Mouse (Mus musculus): Measurements from ENCODE around the gene Mlc1. TPM values are rescaled to one million over a fixed set of nuclear protein-coding genes. Genes with fewer than 3 reads are reported as not detected.

The Mlc1 gene
- total and polyA plus RNA-seq, 3 experiments = 0.11 TPM; not detected in 2

DNA sequence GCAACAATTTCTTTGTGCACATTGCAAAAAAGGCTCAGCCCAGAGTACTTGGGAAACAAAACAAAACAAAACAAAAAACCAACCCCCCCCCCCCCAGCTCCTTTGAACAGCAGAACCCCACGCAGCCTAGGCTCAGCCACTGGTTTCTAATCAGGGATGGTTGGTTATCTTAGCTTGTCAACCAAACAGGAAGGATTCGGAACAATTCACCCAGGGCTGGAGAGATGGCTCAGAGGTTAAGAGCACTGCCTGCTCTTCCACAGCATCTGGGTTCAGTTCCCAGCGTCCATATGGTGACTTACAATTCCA, 285 bp upstream of the Mlc1 start:
- H3K9me3 ChIP-seq (replicated peaks) = no peaks in the 10 kb centered on the region
- H3K36me3 ChIP-seq (replicated peaks) = no peaks in the 10 kb centered on the region
- no peaks in the 10 kb centered on the region for H3K4me1 ChIP-seq (ENCODE audit: insufficient read depth, low read depth, low read length)
- no peaks in the 10 kb centered on the region; the same call in 1 of the 2 replicates for H3K27me3 ChIP-seq (ENCODE audit: insufficient read depth, low read length)
- ATAC-seq (ENCODE audit: extremely low read depth, insufficient number of reproducible peaks, low FRiP score, poor library complexity, severe bottlenecking) (no peak), DNase-seq (ENCODE audit: low spot score) (no peak)
- TF ChIP-seq CTCF (IDR thresholded peaks at IDR 0.05; ENCODE audit: low read depth, low read length) (no peak), GATA2 (IDR thresholded peaks at IDR 0.05; ENCODE audit: borderline replicate concordance, low read depth, low read length) (no peak), TAL1 (conservative IDR thresholded peaks at IDR 0.05; ENCODE audit: low read depth, low read length) (no peak), POLR2AphosphoS5 (IDR thresholded peaks at IDR 0.05; ENCODE audit: insufficient replicate concordance, low read depth, low read length) (no peak), GATA1 (IDR thresholded peaks at IDR 0.05; ENCODE audit: borderline replicate concordance, low read length) (no peak)
- no peak overlapping the region for H3K4me3 ChIP-seq (ENCODE audit: low read depth, low read length)

DNA sequence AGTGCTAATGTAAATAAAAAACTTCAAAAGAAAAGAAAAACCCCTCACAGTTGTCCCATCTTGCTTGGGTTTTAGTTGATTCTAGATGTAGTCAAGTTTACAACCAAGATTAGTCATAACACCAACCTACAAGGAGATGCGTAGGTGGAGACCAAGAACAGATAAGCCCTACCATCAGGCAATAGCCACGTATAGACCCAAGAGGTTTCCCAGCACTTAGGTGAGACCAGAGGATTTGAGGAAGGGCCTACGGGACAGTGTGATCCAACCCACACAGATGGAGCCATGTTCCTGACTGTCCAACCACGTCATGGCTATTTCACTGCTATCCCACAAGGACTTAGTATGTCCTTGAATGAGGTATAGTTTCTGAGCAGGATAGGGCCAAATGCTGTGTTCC, 6.5 kb downstream of the Mlc1 start:
- Histone ChIP-seq H3K27me3 (ENCODE audit: insufficient read depth, low read length) (no peaks in the 10 kb centered on the region), H3K36me3 (replicated peaks) (no peaks in the 10 kb centered on the region), H3K9me3 (replicated peaks) (no peaks in the 10 kb centered on the region), H3K4me1 (ENCODE audit: insufficient read depth, low read depth, low read length) (no peaks in the 10 kb centered on the region), H3K4me3 (ENCODE audit: low read depth, low read length) (no peak overlapping the region)
- DNase-seq (ENCODE audit: low spot score) (no peak), ATAC-seq (ENCODE audit: extremely low read depth, insufficient number of reproducible peaks, low FRiP score, poor library complexity, severe bottlenecking) (no peak)
- TF ChIP-seq GATA1 (IDR thresholded peaks at IDR 0.05; ENCODE audit: borderline replicate concordance, low read length) (no peak), CTCF (IDR thresholded peaks at IDR 0.05; ENCODE audit: low read depth, low read length) (no peak), TAL1 (conservative IDR thresholded peaks at IDR 0.05; ENCODE audit: low read depth, low read length) (no peak), GATA2 (IDR thresholded peaks at IDR 0.05; ENCODE audit: borderline replicate concordance, low read depth, low read length) (no peak)

DNA sequence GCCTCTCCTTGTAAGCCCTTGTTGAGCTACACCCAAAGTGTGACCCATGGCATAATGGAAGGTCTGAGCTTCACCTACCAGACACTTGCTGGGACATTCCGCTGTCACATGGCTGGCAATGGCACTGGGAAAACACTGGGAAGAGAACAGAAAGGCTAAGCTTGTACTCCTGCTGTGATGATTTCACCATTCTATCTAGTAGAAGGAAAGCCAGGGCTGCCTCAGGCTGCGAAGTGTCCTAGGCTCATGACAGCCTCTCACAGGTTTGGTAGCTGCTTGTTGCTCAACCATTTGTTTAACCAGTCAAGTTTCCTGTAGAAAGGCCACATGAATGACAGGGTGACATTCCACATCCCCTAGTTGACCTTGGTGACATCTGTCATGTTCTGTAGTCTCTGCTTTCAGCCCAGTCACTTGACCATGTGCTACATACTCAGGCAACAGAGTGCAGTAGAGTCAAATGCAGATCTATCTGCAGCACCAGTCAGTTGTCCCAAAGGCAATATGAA, 14.7 kb downstream of the Mlc1 start:
- TF ChIP-seq CTCF (IDR thresholded peaks at IDR 0.05; ENCODE audit: low read depth, low read length) (no peak), POLR2AphosphoS5 (IDR thresholded peaks at IDR 0.05; ENCODE audit: insufficient replicate concordance, low read depth, low read length) (no peak), GATA1 (IDR thresholded peaks at IDR 0.05; ENCODE audit: borderline replicate concordance, low read length) (no peak), TAL1 (conservative IDR thresholded peaks at IDR 0.05; ENCODE audit: low read depth, low read length) (no peak), GATA2 (IDR thresholded peaks at IDR 0.05; ENCODE audit: borderline replicate concordance, low read depth, low read length) (no peak)
- DNase-seq (ENCODE audit: low spot score) = no peak
- no peaks in the 10 kb centered on the region for H3K27me3 ChIP-seq (ENCODE audit: insufficient read depth, low read length)
- no peaks in the 10 kb centered on the region for H3K9me3 ChIP-seq (replicated peaks)
- H3K36me3 ChIP-seq (replicated peaks) = no peaks in the 10 kb centered on the region
- H3K4me3 ChIP-seq (ENCODE audit: low read depth, low read length) = no peak overlapping the region
- H3K4me1 ChIP-seq (ENCODE audit: insufficient read depth, low read depth, low read length) = no peaks in the 10 kb centered on the region
- ATAC-seq (ENCODE audit: extremely low read depth, insufficient number of reproducible peaks, low FRiP score, poor library complexity, severe bottlenecking) = no peak

DNA sequence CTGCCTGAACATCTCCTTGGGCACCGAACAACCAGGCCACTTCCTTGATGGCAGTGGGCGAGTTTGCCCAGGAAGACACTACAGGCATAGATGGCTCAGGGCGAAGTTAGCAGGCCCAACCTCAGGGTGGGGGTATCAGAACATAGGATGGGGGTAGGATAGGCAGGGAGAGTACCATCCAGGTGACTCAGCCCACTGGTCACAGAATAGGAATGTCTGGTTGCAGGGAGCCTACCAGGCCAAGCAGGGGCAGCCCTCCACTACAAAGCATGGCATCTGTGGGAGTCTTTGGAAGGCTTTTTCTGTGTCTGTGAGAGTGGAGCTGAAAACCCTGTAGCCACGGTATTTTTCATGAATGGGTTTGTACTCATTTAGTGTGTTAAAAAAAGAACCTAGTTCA, 21.3 kb downstream of the Mlc1 start:
- ATAC-seq (ENCODE audit: extremely low read depth, insufficient number of reproducible peaks, low FRiP score, poor library complexity, severe bottlenecking) (no peak), DNase-seq (ENCODE audit: low spot score) (no peak)
- Histone ChIP-seq H3K9me3 (replicated peaks) (no peaks in the 10 kb centered on the region), H3K27me3 (ENCODE audit: insufficient read depth, low read length) (no peaks in the 10 kb centered on the region; the same call in 1 of the 2 replicates), H3K36me3 (replicated peaks) (no peaks in the 10 kb centered on the region), H3K4me1 (ENCODE audit: insufficient read depth, low read depth, low read length) (no peaks in the 10 kb centered on the region), H3K4me3 (ENCODE audit: low read depth, low read length) (no peak overlapping the region)
- TF ChIP-seq GATA1 (IDR thresholded peaks at IDR 0.05; ENCODE audit: borderline replicate concordance, low read length) (no peak), GATA2 (IDR thresholded peaks at IDR 0.05; ENCODE audit: borderline replicate concordance, low read depth, low read length) (no peak), POLR2AphosphoS5 (IDR thresholded peaks at IDR 0.05; ENCODE audit: insufficient replicate concordance, low read depth, low read length) (no peak), CTCF (IDR thresholded peaks at IDR 0.05; ENCODE audit: low read depth, low read length) (no peak), TAL1 (conservative IDR thresholded peaks at IDR 0.05; ENCODE audit: low read depth, low read length) (no peak)

DNA sequence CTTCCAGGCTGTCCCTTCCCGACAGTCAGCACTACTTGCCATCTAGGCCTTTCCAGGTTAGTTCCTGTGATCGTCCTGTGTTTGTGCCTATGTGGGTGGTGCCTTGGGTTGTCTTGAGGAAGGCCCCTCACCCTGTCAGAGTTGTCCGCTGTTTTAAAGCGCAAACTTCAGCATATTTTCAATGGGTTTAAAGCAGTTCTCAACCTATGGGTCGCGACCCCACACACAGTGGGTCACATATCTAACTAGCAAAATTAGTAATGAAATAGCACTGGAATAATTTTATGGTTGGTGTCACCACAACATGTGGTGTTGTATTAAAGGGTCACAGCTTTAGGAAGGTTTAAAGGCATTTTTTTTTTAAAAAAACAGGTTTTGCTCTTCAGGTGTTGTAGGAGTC, 23.5 kb downstream of the Mlc1 start:
- ATAC-seq (ENCODE audit: extremely low read depth, insufficient number of reproducible peaks, low FRiP score, poor library complexity, severe bottlenecking) (no peak), DNase-seq (ENCODE audit: low spot score) (no peak)
- Histone ChIP-seq H3K36me3 (replicated peaks) (no peaks in the 10 kb centered on the region), H3K27me3 (ENCODE audit: insufficient read depth, low read length) (no peaks in the 10 kb centered on the region; the same call in 1 of the 2 replicates), H3K4me3 (ENCODE audit: low read depth, low read length) (no peak overlapping the region), H3K4me1 (ENCODE audit: insufficient read depth, low read depth, low read length) (no peaks in the 10 kb centered on the region), H3K9me3 (replicated peaks) (no peaks in the 10 kb centered on the region)
- no peak for TF ChIP-seq GATA1 (IDR thresholded peaks at IDR 0.05; ENCODE audit: borderline replicate concordance, low read length)
- no peak for TF ChIP-seq TAL1 (conservative IDR thresholded peaks at IDR 0.05; ENCODE audit: low read depth, low read length)
- no peak for TF ChIP-seq CTCF (IDR thresholded peaks at IDR 0.05; ENCODE audit: low read depth, low read length)
- TF ChIP-seq POLR2AphosphoS5 (IDR thresholded peaks at IDR 0.05; ENCODE audit: insufficient replicate concordance, low read depth, low read length) = no peak
- no peak for TF ChIP-seq GATA2 (IDR thresholded peaks at IDR 0.05; ENCODE audit: borderline replicate concordance, low read depth, low read length)

DNA sequence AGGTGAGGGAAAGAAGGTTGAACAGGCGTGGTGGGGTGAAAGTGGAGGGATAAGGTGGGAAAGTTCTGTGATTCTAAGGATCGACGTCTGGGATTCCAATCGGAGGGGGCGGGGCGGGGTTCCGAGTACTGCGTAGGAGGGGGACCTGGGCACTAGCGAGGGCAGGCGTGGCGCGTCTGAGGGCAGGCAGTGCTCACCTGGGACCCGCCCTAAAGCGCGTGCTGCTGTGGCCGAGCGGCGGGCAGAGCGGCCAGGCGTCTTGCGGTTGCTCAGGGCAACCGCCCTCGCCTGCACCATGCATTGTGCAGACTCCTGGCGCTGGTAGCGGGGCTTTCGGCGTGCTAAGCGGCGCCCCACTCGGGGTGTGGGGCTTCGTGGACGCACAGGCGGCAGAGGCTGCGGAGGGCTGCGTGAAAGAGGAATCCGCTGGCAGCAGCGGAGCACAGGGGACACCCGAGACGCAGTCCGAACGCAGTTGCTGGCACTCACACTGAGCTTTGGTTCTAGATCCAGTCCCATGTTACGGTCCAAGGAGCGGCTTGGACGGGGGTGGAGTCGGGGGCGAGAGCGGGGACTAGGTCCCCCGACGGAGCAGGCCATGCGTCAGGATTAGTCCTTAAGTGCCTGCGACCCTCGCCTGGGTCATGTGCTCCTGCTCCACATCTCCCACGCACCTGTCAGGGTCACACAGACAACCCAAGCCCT, 24.3 kb downstream of the Mlc1 start, which contains the start of gene Ttll8:
Ttll8 (minus strand) TSS at position 51 of the 705 bp plus-strand sequence.
- no peak for DNase-seq (ENCODE audit: low spot score)
- no peaks in the 10 kb centered on the region for H3K36me3 ChIP-seq (replicated peaks)
- TF ChIP-seq CTCF (IDR thresholded peaks at IDR 0.05; ENCODE audit: low read depth, low read length) (no peak), POLR2AphosphoS5 (IDR thresholded peaks at IDR 0.05; ENCODE audit: insufficient replicate concordance, low read depth, low read length) (no peak), GATA2 (IDR thresholded peaks at IDR 0.05; ENCODE audit: borderline replicate concordance, low read depth, low read length) (no peak), GATA1 (IDR thresholded peaks at IDR 0.05; ENCODE audit: borderline replicate concordance, low read length) (no peak), TAL1 (conservative IDR thresholded peaks at IDR 0.05; ENCODE audit: low read depth, low read length) (no peak)
- no peak for ATAC-seq (ENCODE audit: extremely low read depth, insufficient number of reproducible peaks, low FRiP score, poor library complexity, severe bottlenecking)
- H3K9me3 ChIP-seq (replicated peaks) = no peaks in the 10 kb centered on the region
- no peaks in the 10 kb centered on the region for H3K4me1 ChIP-seq (ENCODE audit: insufficient read depth, low read depth, low read length)
- H3K4me3 ChIP-seq (ENCODE audit: low read depth, low read length) = no peak within 1 kb of the TSS
- H3K27me3 ChIP-seq (ENCODE audit: insufficient read depth, low read length) = no peaks in the 10 kb centered on the region; the same call in 1 of the 2 replicates

Data from G1E (cell line).